In the genomic region with DNA sequence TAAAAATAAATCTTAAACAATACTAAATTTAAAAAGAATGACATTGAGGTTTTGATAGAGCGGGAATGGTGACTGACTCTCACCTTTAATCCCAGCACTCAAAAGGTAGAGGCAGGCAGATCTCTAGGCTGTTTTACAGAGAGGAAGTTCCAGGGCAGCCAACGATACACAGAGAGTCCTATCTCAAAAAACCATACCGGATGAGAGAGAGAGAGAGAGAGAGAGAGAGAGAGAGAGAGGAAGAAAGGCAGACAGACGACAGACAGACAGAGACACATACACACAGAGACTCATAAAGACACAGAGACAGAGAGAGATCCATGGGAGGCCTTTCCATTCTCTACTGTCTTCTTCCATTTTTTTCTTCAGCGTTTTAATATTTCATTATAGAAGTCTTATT, we compare ENCODE assay signal across 25 mouse cellular contexts.
"Had no signal": no experiment of that assay in that cellular context is flagged by ENCODE, and none has a peak within 500 bp of the region (broad histone marks: within the 10 kb centered on the region; RNA-seq: fewer than 3 reads in every experiment).

No protein-coding gene starts in this region.

- H3K4me3 ChIP-seq: gastrocnemius, adult 2 months; heart, embryonic 10.5 days; heart, embryonic 12.5 days; hindbrain, embryonic 13.5 days; hindbrain, embryonic 15.5 days; intestine, embryonic 15.5 days; layer of hippocampus, adult 2 months; limb, embryonic 13.5 days; limb, embryonic 15.5 days; liver, embryonic 12.5 days had no signal

- H3K9me3 ChIP-seq: heart, embryonic 10.5 days; heart, embryonic 12.5 days; hindbrain, embryonic 13.5 days; hindbrain, embryonic 15.5 days; intestine, embryonic 15.5 days; limb, embryonic 13.5 days; limb, embryonic 15.5 days; liver, embryonic 12.5 days had no signal

- H3K27ac ChIP-seq: gastrocnemius, adult 2 months; heart, embryonic 10.5 days; hindbrain, embryonic 13.5 days; hindbrain, embryonic 15.5 days; hindbrain, postnatal 0 days; intestine, embryonic 15.5 days; layer of hippocampus, adult 2 months; limb, embryonic 13.5 days; limb, embryonic 15.5 days; liver, embryonic 12.5 days; liver, embryonic 14.5 days had no signal

- H3K27me3 ChIP-seq: heart, embryonic 12.5 days; hindbrain, embryonic 13.5 days; hindbrain, embryonic 15.5 days; intestine, embryonic 15.5 days; limb, embryonic 13.5 days; limb, embryonic 15.5 days; liver, embryonic 12.5 days had no signal

- H3K4me1 ChIP-seq: hindbrain, embryonic 13.5 days; hindbrain, embryonic 15.5 days; intestine, embryonic 15.5 days; limb, embryonic 13.5 days; limb, embryonic 15.5 days had no signal

- H3K36me3 ChIP-seq: intestine, embryonic 15.5 days had no signal

- DNase-seq: gastrocnemius, adult 2 months; gastrocnemius, postnatal 10 days; gastrocnemius, postnatal 25 days; heart, adult 18-20 months; heart, postnatal 14 days; heart, postnatal 36 days; kidney, adult 18-20 months; kidney, adult 8-10 months; kidney, postnatal 10 days; kidney, postnatal 25 days; kidney, postnatal 4 days; layer of hippocampus, postnatal 36 days; left cerebral cortex, postnatal 4 days had no signal

- ATAC-seq: hindbrain, postnatal 0 days; intestine, embryonic 15.5 days; intestine, postnatal 0 days; liver, embryonic 12.5 days had no signal

- H3K4me2 ChIP-seq: heart, embryonic 12.5 days; hindbrain, embryonic 13.5 days; hindbrain, embryonic 15.5 days; intestine, embryonic 15.5 days; limb, embryonic 13.5 days; limb, embryonic 15.5 days; liver, embryonic 12.5 days had no signal

- H3K9ac ChIP-seq: heart, embryonic 12.5 days; hindbrain, embryonic 13.5 days; hindbrain, embryonic 15.5 days; intestine, embryonic 15.5 days; limb, embryonic 13.5 days; limb, embryonic 15.5 days; liver, embryonic 12.5 days; liver, embryonic 14.5 days had no signal
